Mouse (Mus musculus): Measurements from ENCODE around the gene Ppp1r15b. TPM values are rescaled to one million over a fixed set of nuclear protein-coding genes. Genes with fewer than 3 reads are reported as not detected.
A peak's percentile ranks its signal among the peaks of the same experiment; 100 is the strongest.

Ppp1r15b gene
- polyA plus RNA-seq, 1 experiment from 2014 or later = 37.8 TPM

DNA sequence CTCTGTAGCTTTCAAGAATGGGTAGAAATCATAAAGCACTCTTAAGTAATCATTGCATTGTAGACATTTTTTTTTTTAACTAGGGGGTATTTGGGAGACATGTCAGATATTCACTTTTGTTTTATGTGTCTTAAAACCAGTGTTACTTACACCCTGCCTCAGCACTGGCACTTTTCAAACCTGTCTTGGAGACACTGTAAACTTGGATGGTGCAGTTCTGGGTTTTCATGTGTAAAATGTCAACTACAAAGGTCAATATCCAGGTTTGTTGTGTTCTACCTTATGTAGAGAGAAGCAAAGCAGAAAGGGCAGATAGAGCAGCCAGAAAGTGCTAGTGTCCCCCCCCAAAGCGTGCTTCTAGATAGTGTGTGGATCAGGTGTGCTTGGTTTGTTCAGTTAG is 7.5 kb downstream of the Ppp1r15b start:
- Histone ChIP-seq H3K9ac (ENCODE audit: low read depth, low read length) (no peak overlapping the region), H3K9me3 (ENCODE audit: control insufficient read depth, low read length) (no peaks in the 10 kb centered on the region), H3K27me3 (ENCODE audit: control insufficient read depth, insufficient read depth, low read length) (no peaks in the 10 kb centered on the region), H3K4me1 (replicated peaks; ENCODE audit: control insufficient read depth, insufficient read depth, low read length) (peaks cover 5% of the 10 kb centered on the region), H3K36me3 (ENCODE audit: control insufficient read depth, insufficient read depth, low read length) (peaks cover 7% of the 10 kb centered on the region; the same call in 1 of the 2 replicates), H3K4me3 (ENCODE audit: low read depth, low read length) (no peak overlapping the region), H3K27ac (ENCODE audit: low read depth, low read length) (no peak overlapping the region), H3K4me2 (replicated peaks; ENCODE audit: low read depth, low read length) (no peak overlapping the region)
- ATAC-seq (ENCODE audit: low FRiP score) = no peak
- no peak for DNase-seq (ENCODE audit: low spot score)
- WGBS = 93% methylated on average over 1 of the region's 1 CpGs

DNA sequence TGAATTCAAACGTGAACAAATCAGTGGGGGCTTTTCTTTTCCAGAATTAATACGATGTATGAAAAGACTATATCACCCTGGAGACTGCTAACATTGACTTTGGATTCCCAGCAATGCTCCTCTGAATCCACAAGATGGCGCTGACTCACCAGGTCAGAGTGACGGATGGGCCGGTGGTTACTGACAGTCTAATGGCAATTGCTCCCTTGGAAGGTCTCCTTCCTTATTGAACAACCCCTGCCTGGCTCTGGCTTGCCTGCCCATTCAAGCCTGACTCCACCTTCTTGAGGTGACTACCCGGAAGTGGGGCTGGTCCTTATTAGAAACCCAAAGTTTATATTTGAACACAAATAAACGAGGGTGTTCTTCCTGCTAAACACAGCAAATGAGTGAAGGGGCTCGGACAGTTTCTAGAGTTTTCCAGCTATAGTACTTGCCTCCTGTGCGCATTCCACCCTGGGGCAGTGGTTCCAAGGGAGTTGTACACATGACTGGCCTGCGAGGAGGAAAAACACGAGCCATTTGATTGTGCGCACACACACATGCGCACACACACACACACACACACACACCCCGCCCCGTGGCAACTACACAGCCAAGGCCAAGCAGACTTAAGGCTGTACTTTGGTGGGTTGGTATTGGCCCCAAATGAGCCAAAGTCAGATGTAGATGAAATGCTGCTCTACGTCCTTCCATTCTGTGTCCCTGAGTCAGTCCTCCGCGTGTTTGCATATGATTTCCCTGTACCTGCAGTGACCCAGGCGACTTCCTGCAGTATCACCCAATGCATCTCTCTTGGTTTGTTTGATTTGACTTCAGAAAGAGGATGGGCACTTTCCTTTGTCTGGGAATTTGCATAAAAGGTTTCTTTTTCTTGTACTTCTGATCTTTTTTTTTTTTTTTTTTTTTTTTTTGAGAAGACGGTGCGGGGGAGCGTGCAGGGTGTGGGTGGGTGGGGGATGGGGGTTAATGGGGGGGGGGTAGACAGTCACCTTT is 15.4 kb downstream of the Ppp1r15b start:
- Histone ChIP-seq H3K4me1 (replicated peaks; ENCODE audit: control insufficient read depth, insufficient read depth, low read length) (no peaks in the 10 kb centered on the region), H3K9ac (ENCODE audit: low read depth, low read length) (no peak overlapping the region), H3K4me2 (replicated peaks; ENCODE audit: low read depth, low read length) (no peak overlapping the region), H3K27me3 (ENCODE audit: control insufficient read depth, insufficient read depth, low read length) (no peaks in the 10 kb centered on the region), H3K27ac (ENCODE audit: low read depth, low read length) (no peak overlapping the region), H3K36me3 (ENCODE audit: control insufficient read depth, insufficient read depth, low read length) (no peaks in the 10 kb centered on the region), H3K9me3 (ENCODE audit: control insufficient read depth, low read length) (no peaks in the 10 kb centered on the region), H3K4me3 (ENCODE audit: low read depth, low read length) (no peak overlapping the region)
- DNase-seq (ENCODE audit: low spot score) (peak; percentile 78), ATAC-seq (ENCODE audit: low FRiP score) (peak; percentile 47; the same call in 1 of the 2 replicates)
- 63% methylated on average over 20 of the region's 22 CpGs for WGBS

DNA sequence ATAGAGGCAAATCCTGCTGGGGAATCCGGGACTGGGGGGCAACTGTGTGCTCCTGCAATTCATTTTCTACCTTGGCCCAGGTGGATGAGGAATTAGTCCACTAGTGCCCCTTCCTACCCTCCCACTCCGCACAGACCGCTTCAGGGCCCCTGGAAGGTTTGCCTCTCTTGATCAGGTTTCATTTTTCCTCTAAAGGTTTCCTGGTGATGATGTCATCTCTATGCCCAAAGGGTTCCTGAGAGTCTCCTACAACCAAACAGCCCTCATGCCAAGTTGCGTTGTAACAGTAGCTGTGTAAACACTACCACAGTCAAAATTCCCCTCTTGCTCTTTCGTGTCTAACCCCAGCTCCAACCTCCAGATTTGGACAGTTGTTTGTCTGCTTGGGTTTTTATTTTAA is 16.4 kb downstream of the Ppp1r15b start:
- no peak for DNase-seq (ENCODE audit: low spot score)
- no peak overlapping the region for H3K4me3 ChIP-seq (ENCODE audit: low read depth, low read length)
- no peak overlapping the region for H3K27ac ChIP-seq (ENCODE audit: low read depth, low read length)
- H3K27me3 ChIP-seq (ENCODE audit: control insufficient read depth, insufficient read depth, low read length) = no peaks in the 10 kb centered on the region
- no peaks in the 10 kb centered on the region for H3K36me3 ChIP-seq (ENCODE audit: control insufficient read depth, insufficient read depth, low read length)
- WGBS = 76% methylated on average over 5 of the region's 5 CpGs
- no peaks in the 10 kb centered on the region for H3K9me3 ChIP-seq (ENCODE audit: control insufficient read depth, low read length)
- H3K4me1 ChIP-seq (replicated peaks; ENCODE audit: control insufficient read depth, insufficient read depth, low read length) = no peaks in the 10 kb centered on the region
- ATAC-seq (ENCODE audit: low FRiP score) = no peak
- no peak overlapping the region for H3K4me2 ChIP-seq (replicated peaks; ENCODE audit: low read depth, low read length)
- no peak overlapping the region for H3K9ac ChIP-seq (ENCODE audit: low read depth, low read length)

DNA sequence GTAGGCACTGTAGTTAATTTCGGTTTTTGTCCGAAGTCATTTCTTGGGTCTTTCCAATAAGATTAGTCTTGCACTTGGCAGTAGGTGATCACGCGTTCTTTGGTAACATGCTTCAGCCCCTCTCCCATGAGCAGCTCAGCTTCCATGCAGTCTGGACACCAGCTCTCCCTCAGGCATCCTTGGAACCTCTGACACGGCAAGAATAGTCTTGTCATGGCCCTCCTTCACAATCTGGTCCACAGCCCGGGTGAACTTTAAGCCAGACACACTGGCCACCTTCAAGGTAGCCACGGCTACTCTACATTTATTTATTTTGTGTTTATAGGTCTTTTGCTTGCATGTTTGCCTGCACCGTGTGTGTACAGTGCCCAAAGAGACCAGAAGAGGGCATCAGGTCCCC is 17.2 kb downstream of the Ppp1r15b start:
- Histone ChIP-seq H3K36me3 (ENCODE audit: control insufficient read depth, insufficient read depth, low read length) (no peaks in the 10 kb centered on the region), H3K4me2 (replicated peaks; ENCODE audit: low read depth, low read length) (no peak overlapping the region), H3K4me1 (replicated peaks; ENCODE audit: control insufficient read depth, insufficient read depth, low read length) (no peaks in the 10 kb centered on the region), H3K27me3 (ENCODE audit: control insufficient read depth, insufficient read depth, low read length) (no peaks in the 10 kb centered on the region), H3K27ac (ENCODE audit: low read depth, low read length) (no peak overlapping the region), H3K9ac (ENCODE audit: low read depth, low read length) (no peak overlapping the region), H3K9me3 (ENCODE audit: control insufficient read depth, low read length) (no peaks in the 10 kb centered on the region), H3K4me3 (ENCODE audit: low read depth, low read length) (no peak overlapping the region)
- WGBS = 93% methylated on average over 8 of the region's 8 CpGs
- no peak for ATAC-seq (ENCODE audit: low FRiP score)
- no peak for DNase-seq (ENCODE audit: low spot score)

DNA sequence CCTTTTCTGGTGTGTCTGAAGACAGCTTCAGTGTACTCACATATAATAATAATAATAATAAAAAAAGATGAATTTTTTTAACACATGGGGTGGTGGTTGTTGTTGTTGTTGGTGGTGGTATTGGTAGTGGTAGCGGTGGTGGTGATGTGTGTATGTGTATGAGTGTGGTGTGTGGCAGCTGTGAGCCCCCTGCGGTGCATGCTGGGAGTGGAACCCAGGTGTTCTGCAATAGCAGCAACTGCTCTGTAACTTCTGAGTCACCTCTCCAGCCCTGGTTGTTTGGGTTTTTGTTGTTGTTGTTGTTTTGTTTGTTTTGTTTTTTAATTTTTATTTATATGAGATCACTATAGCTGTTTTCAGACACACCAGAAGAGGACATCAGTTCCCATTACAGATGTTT is 19.6 kb downstream of the Ppp1r15b start:
- Histone ChIP-seq H3K36me3 (ENCODE audit: control insufficient read depth, insufficient read depth, low read length) (no peaks in the 10 kb centered on the region), H3K4me3 (ENCODE audit: low read depth, low read length) (no peak overlapping the region), H3K27ac (ENCODE audit: low read depth, low read length) (no peak overlapping the region), H3K4me2 (replicated peaks; ENCODE audit: low read depth, low read length) (no peak overlapping the region), H3K4me1 (replicated peaks; ENCODE audit: control insufficient read depth, insufficient read depth, low read length) (no peaks in the 10 kb centered on the region), H3K27me3 (ENCODE audit: control insufficient read depth, insufficient read depth, low read length) (no peaks in the 10 kb centered on the region), H3K9me3 (ENCODE audit: control insufficient read depth, low read length) (no peaks in the 10 kb centered on the region), H3K9ac (ENCODE audit: low read depth, low read length) (no peak overlapping the region)
- ATAC-seq (ENCODE audit: low FRiP score) = no peak
- 89% methylated on average over 2 of the region's 2 CpGs for WGBS
- DNase-seq (ENCODE audit: low spot score) = no peak

DNA sequence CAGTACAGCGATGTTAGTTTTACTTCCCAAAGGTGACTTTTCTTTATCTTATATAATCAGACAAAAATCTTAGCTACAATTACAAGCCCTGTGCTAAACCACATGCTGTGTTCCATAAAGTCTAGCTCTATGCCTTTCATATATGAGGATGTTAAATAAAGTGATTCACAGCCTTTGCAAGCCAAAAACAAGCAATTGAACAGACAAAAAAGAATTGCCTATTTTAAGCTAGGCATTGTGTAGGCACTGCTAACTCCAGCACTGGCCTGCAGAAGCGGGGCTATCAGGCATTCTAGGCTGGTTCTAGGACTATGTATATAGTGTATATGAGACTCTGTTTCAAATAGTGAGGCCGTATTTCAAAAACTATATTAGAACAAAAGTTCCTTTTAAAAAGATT is 21.3 kb downstream of the Ppp1r15b start:
- no peak overlapping the region for H3K27ac ChIP-seq (ENCODE audit: low read depth, low read length)
- no peaks in the 10 kb centered on the region for H3K27me3 ChIP-seq (ENCODE audit: control insufficient read depth, insufficient read depth, low read length)
- WGBS = 89% methylated on average over 3 of the region's 3 CpGs
- no peak overlapping the region for H3K4me2 ChIP-seq (replicated peaks; ENCODE audit: low read depth, low read length)
- H3K9me3 ChIP-seq (ENCODE audit: control insufficient read depth, low read length) = no peaks in the 10 kb centered on the region
- no peak overlapping the region for H3K4me3 ChIP-seq (ENCODE audit: low read depth, low read length)
- no peak for ATAC-seq (ENCODE audit: low FRiP score)
- H3K9ac ChIP-seq (ENCODE audit: low read depth, low read length) = no peak overlapping the region
- no peak for DNase-seq (ENCODE audit: low spot score)
- no peaks in the 10 kb centered on the region for H3K4me1 ChIP-seq (replicated peaks; ENCODE audit: control insufficient read depth, insufficient read depth, low read length)
- H3K36me3 ChIP-seq (ENCODE audit: control insufficient read depth, insufficient read depth, low read length) = no peaks in the 10 kb centered on the region

DNA sequence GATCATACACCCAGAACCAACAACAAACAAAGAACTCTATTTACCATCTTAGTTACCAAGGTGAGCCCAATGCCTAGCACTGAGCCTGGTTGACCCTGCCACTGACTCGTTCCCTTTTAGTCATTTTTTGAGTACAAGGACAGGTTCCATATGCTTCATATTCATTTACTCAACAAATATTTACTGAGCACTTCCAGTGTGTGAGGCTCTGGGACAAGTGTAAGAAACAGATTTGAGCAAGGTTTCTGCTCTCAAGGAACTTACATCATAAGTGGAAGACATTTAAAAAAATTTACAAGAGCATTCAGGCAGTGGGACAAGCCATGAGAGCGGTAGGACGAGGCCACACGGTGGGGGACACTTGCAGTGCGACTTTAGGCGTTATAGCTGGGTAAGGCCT is 24.3 kb downstream of the Ppp1r15b start:
- DNase-seq (ENCODE audit: low spot score) (no peak), ATAC-seq (ENCODE audit: low FRiP score) (no peak)
- no peaks in the 10 kb centered on the region for H3K36me3 ChIP-seq (ENCODE audit: control insufficient read depth, insufficient read depth, low read length)
- H3K27me3 ChIP-seq (ENCODE audit: control insufficient read depth, insufficient read depth, low read length) = no peaks in the 10 kb centered on the region
- no peak overlapping the region for H3K4me2 ChIP-seq (replicated peaks; ENCODE audit: low read depth, low read length)
- H3K9me3 ChIP-seq (ENCODE audit: control insufficient read depth, low read length) = no peaks in the 10 kb centered on the region
- H3K4me1 ChIP-seq (replicated peaks; ENCODE audit: control insufficient read depth, insufficient read depth, low read length) = no peaks in the 10 kb centered on the region
- no peak overlapping the region for H3K4me3 ChIP-seq (ENCODE audit: low read depth, low read length)
- WGBS = 82% methylated on average over 6 of the region's 6 CpGs
- no peak overlapping the region for H3K27ac ChIP-seq (ENCODE audit: low read depth, low read length)
- no peak overlapping the region for H3K9ac ChIP-seq (ENCODE audit: low read depth, low read length)

DNA sequence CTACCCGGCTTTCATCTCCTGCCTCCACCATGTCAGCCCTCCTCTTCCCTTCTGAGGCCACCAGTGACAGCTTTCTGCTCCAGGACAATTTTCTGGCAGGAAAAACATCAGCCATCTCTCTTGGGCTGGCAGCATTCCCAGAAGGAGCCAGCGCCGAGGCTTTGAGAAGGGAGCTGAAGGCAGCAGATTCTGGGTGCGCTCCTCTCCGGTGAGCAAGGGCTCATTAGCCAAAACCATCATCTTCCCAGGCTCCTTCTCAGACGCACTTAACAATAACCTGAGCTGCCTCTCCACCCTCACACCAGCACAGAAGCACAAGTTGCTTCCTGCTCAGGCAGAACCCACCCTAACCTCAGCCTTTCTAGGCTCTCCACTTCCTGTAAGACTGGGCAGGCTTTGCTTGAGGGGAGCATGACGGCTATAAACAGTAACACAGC is 28.2 kb downstream of the Ppp1r15b start:
- peaks cover 21% of the 10 kb centered on the region for H3K27me3 ChIP-seq (ENCODE audit: control insufficient read depth, insufficient read depth, low read length)
- WGBS = 63% methylated on average over 7 of the region's 7 CpGs
- no peak for ATAC-seq (ENCODE audit: low FRiP score)
- no peaks in the 10 kb centered on the region for H3K36me3 ChIP-seq (ENCODE audit: control insufficient read depth, insufficient read depth, low read length)
- no peak overlapping the region for H3K27ac ChIP-seq (ENCODE audit: low read depth, low read length)
- no peak overlapping the region for H3K4me2 ChIP-seq (replicated peaks; ENCODE audit: low read depth, low read length)
- no peak overlapping the region for H3K4me3 ChIP-seq (ENCODE audit: low read depth, low read length)
- no peak for DNase-seq (ENCODE audit: low spot score)
- peaks cover under 1% of the 10 kb centered on the region for H3K4me1 ChIP-seq (replicated peaks; ENCODE audit: control insufficient read depth, insufficient read depth, low read length)
- no peaks in the 10 kb centered on the region for H3K9me3 ChIP-seq (ENCODE audit: control insufficient read depth, low read length)
- no peak overlapping the region for H3K9ac ChIP-seq (ENCODE audit: low read depth, low read length)

DNA sequence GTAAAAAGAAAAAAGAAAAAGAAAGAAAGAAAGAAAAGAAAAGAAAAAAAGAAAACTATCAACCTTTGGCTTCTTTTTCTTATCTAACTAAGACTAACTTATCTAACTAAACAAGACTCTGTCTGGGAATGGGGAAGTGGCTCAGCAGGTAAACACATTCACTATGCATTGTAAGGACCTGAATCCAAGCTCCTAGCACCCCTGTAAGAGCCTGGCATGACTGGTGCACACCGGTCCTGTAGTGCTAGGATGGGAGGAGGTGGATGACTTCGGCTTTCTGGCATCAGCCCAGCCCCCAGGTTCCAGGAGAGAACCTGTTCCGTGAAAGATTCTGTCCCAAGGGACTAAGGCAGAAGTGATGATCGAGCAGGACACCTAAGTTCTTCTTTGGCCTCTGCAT is 30.6 kb downstream of the Ppp1r15b start:
- no peak overlapping the region for H3K27ac ChIP-seq (ENCODE audit: low read depth, low read length)
- no peak for DNase-seq (ENCODE audit: low spot score)
- no peaks in the 10 kb centered on the region for H3K9me3 ChIP-seq (ENCODE audit: control insufficient read depth, low read length)
- WGBS = 68% methylated on average over 4 of the region's 4 CpGs
- H3K9ac ChIP-seq (ENCODE audit: low read depth, low read length) = no peak overlapping the region
- no peak overlapping the region for H3K4me3 ChIP-seq (ENCODE audit: low read depth, low read length)
- H3K4me2 ChIP-seq (replicated peaks; ENCODE audit: low read depth, low read length) = no peak overlapping the region
- peaks cover 3% of the 10 kb centered on the region for H3K4me1 ChIP-seq (replicated peaks; ENCODE audit: control insufficient read depth, insufficient read depth, low read length)
- H3K27me3 ChIP-seq (ENCODE audit: control insufficient read depth, insufficient read depth, low read length) = peaks cover 33% of the 10 kb centered on the region
- ATAC-seq (ENCODE audit: low FRiP score) = no peak
- no peaks in the 10 kb centered on the region for H3K36me3 ChIP-seq (ENCODE audit: control insufficient read depth, insufficient read depth, low read length)
